Mouse (Mus musculus) gastrocnemius, postnatal 36 days (tissue): ENCODE measurements around the gene Sh3bgrl2. TPM values are rescaled to one million over a fixed set of nuclear protein-coding genes. Genes with fewer than 3 reads are reported as not detected.

Experiments used
- DNase-seq, 2 experiments: peaks; one replicate each; pipeline ENCODE4 v3.0.0; 2022
- intact Hi-C: fragments of 180-260 bp; cut with DNase I; formaldehyde crosslinking; loops from one replicate; pipeline ENCODE4 v1.15.1; 2025
- total RNA-seq, 2 experiments: library from RNA; stranded (reverse); gene quantifications; 2 replicates each; pipeline ENCODE4 v1.2.3; 2021

The Sh3bgrl2 gene
- total RNA-seq, 2 experiments from 2014 or later = 1.1 to 1.9 TPM

GRCm38 (mm10) chr9:83623455-83623854 lies 75.3 kb downstream of the Sh3bgrl2 start:
- DNase-seq = no peak
- intact Hi-C loops = no loop called here

DNA sequence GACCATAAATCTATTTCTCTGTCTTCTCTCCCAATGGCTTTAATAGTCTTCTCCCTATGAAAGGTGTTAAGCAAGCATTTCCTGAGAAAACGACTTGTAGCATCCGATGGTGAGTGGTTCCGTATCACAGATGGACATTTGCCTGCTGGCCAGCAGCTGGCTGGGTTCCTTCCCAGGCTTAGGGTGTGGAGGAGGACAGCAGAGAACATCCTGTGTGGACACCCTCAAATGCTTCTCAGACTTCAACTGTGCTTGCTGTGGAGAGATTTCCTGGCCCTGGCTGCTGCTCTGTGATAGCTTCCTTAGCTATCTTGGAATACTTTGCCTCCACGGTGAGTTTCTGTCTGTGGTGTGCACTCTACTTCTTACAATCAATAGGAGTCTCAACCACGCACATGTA lies 76.1 kb downstream of the Sh3bgrl2 start:
- intact Hi-C loops = no loop called here
- DNase-seq = no peak

DNA sequence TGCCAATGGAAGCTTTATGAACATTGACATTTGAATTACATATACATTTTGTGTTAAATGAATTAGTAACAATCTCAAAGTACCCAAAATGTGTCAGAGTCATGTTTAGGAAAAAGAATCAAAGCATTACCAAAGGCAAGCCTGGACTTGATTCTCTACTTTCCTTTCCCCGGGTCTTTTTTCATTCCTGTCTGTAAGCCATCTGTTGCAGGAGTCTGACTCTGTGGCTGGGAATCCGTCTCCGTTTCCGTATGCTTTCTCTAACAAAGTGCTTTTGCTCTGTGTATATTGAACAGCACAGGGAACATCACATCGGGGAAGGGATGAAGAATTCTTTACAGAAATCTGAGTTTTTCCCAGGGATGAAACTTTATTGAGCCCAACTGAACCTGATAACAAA lies 77.0 kb downstream of the Sh3bgrl2 start:
- intact Hi-C loops = no loop called here
- DNase-seq = no peak

GRCm38 (mm10) chr9:83628669-83629612 lies 80.8 kb downstream of the Sh3bgrl2 start:
- DNase-seq = no peak
- intact Hi-C loops = no loop called here

DNA sequence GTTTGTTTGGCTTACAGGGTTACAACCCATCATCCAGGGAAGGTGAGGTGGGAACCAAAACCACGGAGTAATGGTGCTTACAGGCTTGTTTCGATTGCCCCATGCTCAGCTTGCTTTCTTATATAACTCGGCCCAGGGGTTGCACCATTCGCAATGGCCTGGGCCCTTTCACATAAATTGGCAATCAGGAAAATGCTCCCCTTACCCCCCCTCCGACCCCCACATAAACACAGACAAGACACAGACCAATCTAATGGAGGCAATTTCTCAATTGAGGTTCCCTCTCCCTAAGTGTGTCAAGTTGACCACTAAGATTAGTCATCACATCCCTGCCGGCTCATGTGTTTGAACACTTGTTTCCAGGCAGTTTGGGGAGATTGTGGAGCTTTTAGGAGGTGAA lies 82.2 kb downstream of the Sh3bgrl2 start:
- intact Hi-C loops = no loop called here
- no peak for DNase-seq

GRCm38 (mm10) chr9:83631920-83632319 lies 83.8 kb downstream of the Sh3bgrl2 start:
- intact Hi-C loops = no loop called here

DNA sequence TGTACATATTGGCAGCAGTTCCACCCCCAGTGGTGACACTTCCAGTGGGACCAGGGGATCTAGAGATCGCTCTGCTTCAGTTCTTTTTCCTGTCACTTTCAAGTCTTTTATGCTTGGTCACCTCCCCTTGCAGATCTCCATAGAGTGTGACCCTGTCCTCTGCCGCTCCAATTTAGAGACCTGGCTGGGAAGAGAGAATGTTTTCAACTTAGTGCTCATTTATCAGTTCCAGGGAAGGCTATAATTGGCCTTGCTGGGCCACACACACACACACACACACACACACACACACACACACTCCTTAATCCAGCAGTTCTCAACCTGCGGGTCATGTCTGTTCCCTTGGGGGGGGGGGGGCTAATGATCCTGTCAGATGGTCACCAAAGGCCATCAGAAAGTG lies 86.6 kb downstream of the Sh3bgrl2 start:
- no peak for DNase-seq
- intact Hi-C loops = no loop called here

More at GRCm38 (mm10) chr9:83631920-83632319, 83.8 kb downstream of the Sh3bgrl2 start:
- no peak for DNase-seq

DNA sequence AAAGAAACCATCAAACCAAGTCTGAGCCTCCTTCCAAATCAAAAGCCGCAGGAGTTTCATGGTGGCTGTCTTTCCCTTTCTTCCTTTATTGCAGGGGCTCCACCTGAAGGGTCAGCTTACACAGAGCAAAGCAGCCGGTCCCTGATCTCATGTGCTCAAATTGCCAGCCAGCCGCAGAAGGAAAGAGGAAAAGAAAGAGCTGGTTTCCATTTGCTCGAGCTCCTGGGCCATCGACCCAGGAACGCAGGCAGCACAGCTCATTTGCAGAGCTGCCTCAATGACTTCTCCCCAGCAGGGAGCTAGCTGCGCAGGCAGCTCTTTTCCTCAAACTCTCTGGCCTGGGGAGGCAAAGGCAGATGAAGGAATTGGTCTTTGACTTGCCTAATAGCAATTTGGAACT lies 87.9 kb downstream of the Sh3bgrl2 start:
- intact Hi-C loops = no loop called here

GRCm38 (mm10) chr9:83643139-83643538 lies 95.0 kb downstream of the Sh3bgrl2 start:
- intact Hi-C loops = no loop called here
- no peak for DNase-seq

More for the DNA sequence above, 87.9 kb downstream of the Sh3bgrl2 start:
- DNase-seq = no peak

DNA sequence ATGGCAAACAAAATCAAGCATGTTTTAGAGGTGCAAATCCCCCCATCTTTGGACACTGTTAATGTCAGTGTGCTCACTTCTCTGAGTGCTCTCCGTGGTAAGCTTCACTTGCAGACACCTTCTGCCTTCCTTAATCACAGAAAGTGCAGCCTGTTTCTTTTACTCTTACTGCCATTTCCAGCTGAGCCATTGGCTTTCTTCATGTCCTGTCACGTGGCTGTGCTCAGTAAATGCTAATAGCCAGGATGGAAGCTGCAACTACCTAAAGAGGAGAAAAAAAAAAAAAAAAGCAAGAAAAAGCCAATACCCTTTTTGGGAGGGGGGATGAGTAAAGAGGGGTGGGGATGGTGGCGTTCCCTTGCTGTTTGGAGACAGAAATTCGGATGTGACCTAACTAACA lies 95.7 kb downstream of the Sh3bgrl2 start:
- intact Hi-C loops = no loop called here
- DNase-seq = no peak

- no peak for DNase-seq
- intact Hi-C loops = no loop called here
Observed at GRCm38 (mm10) chr9:83646215-83646614, 98.1 kb downstream of the Sh3bgrl2 start.

DNA sequence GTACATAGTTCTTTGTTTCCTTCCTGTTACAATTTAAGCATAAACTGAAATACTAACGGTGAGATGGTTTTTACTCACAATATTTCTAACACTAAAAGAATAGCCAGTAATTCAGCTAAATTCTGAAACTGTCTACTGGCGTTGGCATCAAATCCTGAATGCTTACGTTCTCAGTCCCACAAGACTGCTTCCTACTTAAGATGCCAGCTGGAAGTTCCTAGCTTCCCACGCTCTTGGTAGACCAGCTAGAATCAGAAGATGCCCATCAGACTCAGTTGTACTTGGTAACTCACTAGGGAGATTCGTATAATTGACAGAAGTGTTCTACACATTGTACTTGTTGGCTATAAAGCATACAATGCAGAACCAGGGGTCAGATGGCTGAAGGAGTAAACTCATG lies 98.6 kb downstream of the Sh3bgrl2 start:
- DNase-seq = no peak
- intact Hi-C loops = no loop called here

DNA sequence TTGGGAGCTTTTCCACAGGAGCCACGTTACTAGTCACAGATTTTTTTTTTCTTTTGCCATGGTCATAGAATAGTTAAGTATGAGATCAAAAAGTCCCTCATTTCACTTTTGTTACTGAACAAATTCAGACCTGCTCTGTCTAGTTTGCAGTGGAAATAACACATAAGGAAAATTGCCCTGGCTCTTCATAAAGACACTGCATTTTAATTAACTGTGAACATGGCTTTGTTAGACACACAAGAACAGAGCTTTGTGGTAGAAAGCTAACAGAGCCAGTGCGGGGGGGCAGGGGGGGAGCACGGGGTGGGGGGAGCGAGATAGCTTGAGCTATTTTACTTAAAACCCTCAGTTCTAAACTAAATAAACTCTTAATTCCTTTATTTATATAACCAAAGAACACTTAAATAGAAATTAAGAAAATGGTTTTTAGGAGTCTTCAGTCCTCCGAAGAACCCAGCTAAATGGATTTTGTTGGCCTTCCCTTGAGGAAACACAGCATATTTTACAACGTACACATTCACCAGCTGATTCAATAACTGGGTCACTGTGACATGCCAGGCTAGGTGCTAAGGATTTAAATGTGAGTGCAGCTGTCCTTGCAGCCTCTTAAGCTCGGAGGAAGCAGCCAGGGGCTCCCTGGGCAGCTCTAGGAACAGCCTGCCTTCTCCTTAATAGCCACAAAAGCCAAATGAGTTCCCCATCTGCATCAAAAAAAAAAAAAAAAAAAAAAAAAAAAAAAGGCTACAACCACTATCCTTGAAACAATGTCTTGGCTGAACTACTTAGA lies 100.0 kb downstream of the Sh3bgrl2 start:
- intact Hi-C loops = no loop called here

GRCm38 (mm10) chr9:83648733-83649132 lies 100.6 kb downstream of the Sh3bgrl2 start:
- intact Hi-C loops = no loop called here

More for the DNA sequence above, 100.0 kb downstream of the Sh3bgrl2 start:
- DNase-seq = no peak

GRCm38 (mm10) chr9:83652015-83652414 lies 103.9 kb downstream of the Sh3bgrl2 start:
- DNase-seq = no peak
- intact Hi-C loops = loop anchor here (2.0 kb wide), 1 partner anchor 39 kb away; no protein-coding TSS in a partner anchor

More at GRCm38 (mm10) chr9:83648733-83649132, 100.6 kb downstream of the Sh3bgrl2 start:
- no peak for DNase-seq

- intact Hi-C loops = loop anchor here (2.0 kb wide), 1 partner anchor 38 kb away; no protein-coding TSS in a partner anchor
Observed at GRCm38 (mm10) chr9:83652590-83653172, 104.6 kb downstream of the Sh3bgrl2 start.

GRCm38 (mm10) chr9:83654601-83655000 lies 106.5 kb downstream of the Sh3bgrl2 start:
- intact Hi-C loops = no loop called here

More at GRCm38 (mm10) chr9:83652590-83653172, 104.6 kb downstream of the Sh3bgrl2 start:
- DNase-seq = no peak

DNA sequence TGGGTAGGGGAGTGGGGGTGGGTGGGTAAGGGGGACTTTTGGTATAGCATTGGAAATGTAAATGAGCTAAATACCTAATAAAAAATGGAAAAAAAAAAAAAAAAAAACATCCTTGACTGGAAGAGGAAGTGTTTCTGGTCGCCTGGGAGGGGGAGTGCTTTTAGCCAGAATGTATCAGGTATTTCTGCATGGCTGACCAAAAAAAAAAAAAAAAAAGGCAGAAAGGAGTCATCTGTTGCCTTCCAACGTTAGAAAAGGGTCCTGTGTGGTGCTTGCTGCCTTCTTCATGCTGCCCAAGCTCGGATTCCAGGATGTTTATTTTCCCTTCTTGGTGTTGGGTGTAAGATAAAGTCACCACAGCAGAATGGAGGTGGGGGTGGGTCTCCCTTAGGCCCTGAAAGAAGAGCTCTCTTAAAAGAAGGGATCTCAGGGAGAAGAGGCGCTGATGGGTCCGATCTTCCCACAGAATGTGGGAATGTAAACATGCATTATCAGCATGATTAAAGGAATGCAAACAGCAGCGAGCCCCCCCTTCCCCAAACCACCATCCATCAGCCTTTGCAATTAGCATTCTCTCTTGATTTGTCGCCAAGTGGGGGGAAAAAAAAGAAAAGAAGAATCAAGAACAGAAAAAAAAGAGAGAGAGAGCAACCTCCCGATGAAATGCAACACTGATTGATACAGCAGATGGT lies 109.0 kb downstream of the Sh3bgrl2 start:
- intact Hi-C loops = no loop called here
- DNase-seq = no peak

More at GRCm38 (mm10) chr9:83654601-83655000, 106.5 kb downstream of the Sh3bgrl2 start:
- DNase-seq = no peak

GRCm38 (mm10) chr9:83657652-83658002 lies 109.5 kb downstream of the Sh3bgrl2 start:
- intact Hi-C loops = no loop called here
- DNase-seq = no peak

- no peak for DNase-seq
- intact Hi-C loops = no loop called here
Observed at GRCm38 (mm10) chr9:83659081-83659480, 111.0 kb downstream of the Sh3bgrl2 start.
